Mouse (Mus musculus) midbrain, embryonic 13.5 days (tissue): ENCODE measurements around the gene Ccl27a. TPM values are rescaled to one million over a fixed set of nuclear protein-coding genes. Genes with fewer than 3 reads are reported as not detected.

ENCODE experiments used
- ATAC-seq: fragments of 200-750 bp; cut with Nextera tagmentation; 2 replicates; pipeline ENCODE4 v1.8.0; 2017; ENCODE audit warnings: mild to moderate bottlenecking, moderate TSS enrichment, moderate library complexity
- H3K27ac ChIP-seq: fragments of 300-500 bp; sonication (generic); 2 replicates; pipeline ENCODE4 v1.5.1; 2015; ENCODE audit warnings: inconsistent platforms, mild to moderate bottlenecking, moderate library complexity
- H3K27me3 ChIP-seq: fragments of 300-500 bp; sonication (generic); 2 replicates; pipeline ENCODE4 v1.6.1; 2015; ENCODE audit warnings: mild to moderate bottlenecking, inconsistent platforms
- H3K36me3 ChIP-seq: fragments of 300-500 bp; sonication (generic); 2 replicates; pipeline ENCODE4 v1.6.1; 2015; ENCODE audit warnings: mild to moderate bottlenecking, inconsistent platforms
- H3K4me1 ChIP-seq: fragments of 300-500 bp; sonication (generic); replicated peaks from 2 replicates; pipeline ENCODE4 v1.6.1; 2015; ENCODE audit warnings: inconsistent platforms
- H3K4me2 ChIP-seq: fragments of 300-500 bp; sonication (generic); replicated peaks from 2 replicates; pipeline ENCODE4 v1.6.1; 2015; ENCODE audit warnings: moderate library complexity, mild to moderate bottlenecking, inconsistent platforms
- H3K4me3 ChIP-seq: fragments of 300-500 bp; sonication (generic); replicated peaks from 2 replicates; pipeline ENCODE4 v1.5.1; 2015; ENCODE audit warnings: mild to moderate bottlenecking, inconsistent platforms
- H3K9ac ChIP-seq: fragments of 300-500 bp; sonication (generic); replicated peaks from 2 replicates; pipeline ENCODE4 v1.6.1; 2015; ENCODE audit warnings: mild to moderate bottlenecking, inconsistent platforms
- H3K9me3 ChIP-seq: fragments of 300-500 bp; sonication (generic); 2 replicates; pipeline ENCODE4 v1.6.1; 2016; ENCODE audit warnings: mild to moderate bottlenecking, inconsistent platforms
- WGBS: fragments of 180-500 bp; shearing (Covaris S2); methylation state at CpG from one replicate; pipeline ENCODE4 v1.1.7; 2015; 5-methylcytosine and 5-hydroxymethylcytosine counted together
- polyA plus RNA-seq: library from polyadenylated mRNA; unstranded; fragments of >200 nt; fragmentation: Nextera tagmentation; extraction: Ambion mirVana; gene quantifications from 2 replicates; pipeline ENCODE4 v1.2.1, GENCODE M21; 2015

The Ccl27a gene
- polyA plus RNA-seq, 1 experiment from 2014 or later, result 237 TPM

DNA sequence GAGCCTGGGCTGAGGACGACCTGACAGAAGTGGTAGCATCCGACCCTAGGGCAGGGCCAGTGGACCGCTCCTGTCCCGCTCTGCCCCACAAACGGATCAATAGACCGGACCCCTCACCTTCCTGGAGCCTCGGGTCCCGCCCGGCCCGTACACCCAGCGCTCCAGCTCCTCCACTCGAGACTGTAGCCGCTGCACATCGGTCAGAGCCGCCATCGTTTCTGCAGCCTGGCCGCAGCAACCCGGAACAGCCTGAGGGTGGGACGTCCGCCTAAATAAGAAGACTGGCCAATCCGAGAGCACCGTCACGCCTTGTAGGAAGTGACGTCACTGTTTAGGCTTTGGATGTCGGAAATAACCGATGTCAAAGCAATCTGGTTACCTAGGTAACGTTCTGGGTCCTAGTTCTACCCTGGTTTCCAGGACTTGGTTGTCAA, 51.1 kb downstream of the Ccl27a start, which contains the start of gene Dctn3:
TSS of gene Dctn3 (minus strand) at position 253 of the 434 bp plus-strand sequence.
- H3K4me3 ChIP-seq, result peak within 1 kb of the TSS; percentile 88
- H3K4me1 ChIP-seq, result peaks cover 38% of the 10 kb centered on the region
- WGBS, result under 1% methylated on average over 27 of the region's 27 CpGs
- peaks cover 28% of the 10 kb centered on the region for H3K36me3 ChIP-seq
- H3K4me2 ChIP-seq, result peak within 1 kb of the TSS; percentile 84
- H3K27me3 ChIP-seq, result peaks cover 44% of the 10 kb centered on the region
- H3K27ac ChIP-seq, result peak within 1 kb of the TSS; percentile 49; the same call in 1 of the 2 replicates
- ATAC-seq, result peak; percentile 94
- peak within 1 kb of the TSS; percentile 94 for H3K9ac ChIP-seq
- no peaks in the 10 kb centered on the region for H3K9me3 ChIP-seq

Other genes with a start within 250 kb of the Ccl27a start
- gene Fam219a, start 204.7 kb downstream of the Ccl27a start, polyA plus RNA-seq, result 13.1 and 18.8 TPM in 2 replicates
- gene Dnaic1, start 204.5 kb downstream of the Ccl27a start, polyA plus RNA-seq, result 2.4 and 2.7 TPM in 2 replicates
- 81.6 and 92.1 TPM in 2 replicates for gene Enho, start 133.9 kb downstream of the Ccl27a start, polyA plus RNA-seq
- gene Cntfr, start 77.2 kb downstream of the Ccl27a start, polyA plus RNA-seq, result 27.6 and 32.7 TPM in 2 replicates
- 34.0 and 34.9 TPM in 2 replicates for gene Il11ra1, start 74.3 kb downstream of the Ccl27a start, polyA plus RNA-seq
- 63.9 and 67.4 TPM in 2 replicates for gene Rpp25l, start 60.7 kb downstream of the Ccl27a start, polyA plus RNA-seq
- gene Dctn3, start 51.1 kb downstream of the Ccl27a start, polyA plus RNA-seq, result 270 and 278 TPM in 2 replicates
- 0.26 and 0.32 TPM in 2 replicates for gene Arid3c, start 43.1 kb downstream of the Ccl27a start, polyA plus RNA-seq
- 29.7 and 30.0 TPM in 2 replicates for gene Galt, start 19.0 kb downstream of the Ccl27a start, polyA plus RNA-seq
- 47.9 and 49.9 TPM in 2 replicates for gene Sigmar1, start 18.1 kb downstream of the Ccl27a start, polyA plus RNA-seq
- gene Gm21541, start 129.4 kb upstream of the Ccl27a start, polyA plus RNA-seq, result not detected in 2 replicates
- gene Gm20878, start 167.3 kb upstream of the Ccl27a start, polyA plus RNA-seq, result 7.8 and 8.7 TPM in 2 replicates
- gene Fam205a4, start 191.8 kb upstream of the Ccl27a start, polyA plus RNA-seq, result 0.36 and 0.44 TPM in 2 replicates